Mouse (Mus musculus) bone marrow macrophage, adult 2 months (primary cell): ENCODE measurements at regions not wholly inside any gene's neighbourhood (a gene's known extent, or its start where the extent isn't known, plus 50 kb on each side); places are given as distances from the start of the nearest gene placed in this dataset.

Experiments
- H3K27ac ChIP-seq: 2 replicates; pipeline ENCODE4 v1.5.1; 2012; ENCODE audit warnings: low read depth, low read length; ENCODE audit not compliant: insufficient read depth
- H3K4me1 ChIP-seq: 2 replicates; pipeline ENCODE4 v1.6.1; 2012; ENCODE audit warnings: low read length; ENCODE audit not compliant: control insufficient read depth, insufficient read depth
- H3K4me3 ChIP-seq: 2 replicates; pipeline ENCODE4 v1.5.1; 2012; ENCODE audit warnings: mild to moderate bottlenecking, low read length, moderate library complexity; ENCODE audit not compliant: insufficient read depth
- CTCF ChIP-seq: IDR thresholded peaks from 2 replicates; pipeline ENCODE4 v1.5.1; 2012; ENCODE audit warnings: low read depth, mild to moderate bottlenecking, low read length, moderate library complexity
- POLR2A ChIP-seq: IDR thresholded peaks from 2 replicates; pipeline ENCODE4 v1.6.1; 2012; ENCODE audit warnings: mild to moderate bottlenecking, low read depth, low read length, borderline replicate concordance

- Histone ChIP-seq H3K27ac (no peak overlapping the region), H3K4me3 (no peak overlapping the region), H3K4me1 (no peaks in the 10 kb centered on the region)
- TF ChIP-seq CTCF, result no peak
- no peak for TF ChIP-seq POLR2A
Measured at GRCm38 (mm10) chr15:86794716-86795115, 580.5 kb downstream of the Tbc1d22a start.

- TF ChIP-seq CTCF, result no peak
- no peak for TF ChIP-seq POLR2A
- no peak overlapping the region for H3K4me3 ChIP-seq
- no peaks in the 10 kb centered on the region for H3K4me1 ChIP-seq
- no peak overlapping the region for H3K27ac ChIP-seq
Measured at GRCm38 (mm10) chr15:86798474-86799178, 584.4 kb downstream of the Tbc1d22a start.

DNA sequence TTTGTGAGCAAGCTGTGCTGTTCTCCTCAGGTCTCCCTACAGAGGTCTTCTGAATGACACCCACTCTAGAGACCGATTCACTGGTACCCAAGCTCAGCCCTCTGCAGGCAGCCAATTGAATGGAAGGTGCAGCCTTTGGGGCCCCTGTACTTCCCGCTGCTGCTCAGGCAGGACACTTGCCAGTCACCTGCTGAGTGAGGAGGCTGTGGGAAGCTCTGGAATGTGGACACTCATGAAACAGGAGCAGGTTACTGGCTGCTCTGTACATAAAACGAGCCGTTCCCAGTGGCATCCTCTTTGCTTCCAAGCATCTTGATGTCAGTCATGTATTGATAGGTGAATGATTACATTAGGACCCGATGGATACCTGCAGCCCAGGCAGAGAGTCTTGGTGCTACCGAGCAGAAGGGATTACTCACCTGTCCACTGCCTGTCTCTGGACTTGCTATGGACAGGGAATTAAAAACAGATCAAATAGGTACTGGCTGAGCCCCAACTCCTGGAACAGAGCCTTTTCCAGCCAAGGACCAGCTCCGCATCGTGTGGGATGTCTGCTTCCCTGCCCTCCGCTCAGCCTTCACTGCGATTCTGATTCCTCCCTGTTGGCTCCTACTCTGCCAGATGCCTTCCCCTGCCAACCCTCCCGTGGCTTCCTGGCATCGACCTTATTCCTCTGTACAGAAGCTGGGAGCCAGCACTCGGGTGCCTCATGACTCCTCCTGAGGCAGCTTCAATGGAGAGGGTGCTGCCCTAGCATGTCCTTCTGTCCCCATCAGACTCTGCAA lies 593.2 kb downstream of the Tbc1d22a start:
- H3K27ac ChIP-seq, result no peak overlapping the region
- TF ChIP-seq CTCF (no peak), POLR2A (no peak)
- H3K4me3 ChIP-seq, result no peak overlapping the region
- no peaks in the 10 kb centered on the region for H3K4me1 ChIP-seq

- no peak overlapping the region for H3K27ac ChIP-seq
- TF ChIP-seq POLR2A (no peak), CTCF (no peak)
- no peak overlapping the region for H3K4me3 ChIP-seq
- H3K4me1 ChIP-seq, result no peaks in the 10 kb centered on the region
Measured at GRCm38 (mm10) chr15:86811821-86812220, 597.6 kb downstream of the Tbc1d22a start.

DNA sequence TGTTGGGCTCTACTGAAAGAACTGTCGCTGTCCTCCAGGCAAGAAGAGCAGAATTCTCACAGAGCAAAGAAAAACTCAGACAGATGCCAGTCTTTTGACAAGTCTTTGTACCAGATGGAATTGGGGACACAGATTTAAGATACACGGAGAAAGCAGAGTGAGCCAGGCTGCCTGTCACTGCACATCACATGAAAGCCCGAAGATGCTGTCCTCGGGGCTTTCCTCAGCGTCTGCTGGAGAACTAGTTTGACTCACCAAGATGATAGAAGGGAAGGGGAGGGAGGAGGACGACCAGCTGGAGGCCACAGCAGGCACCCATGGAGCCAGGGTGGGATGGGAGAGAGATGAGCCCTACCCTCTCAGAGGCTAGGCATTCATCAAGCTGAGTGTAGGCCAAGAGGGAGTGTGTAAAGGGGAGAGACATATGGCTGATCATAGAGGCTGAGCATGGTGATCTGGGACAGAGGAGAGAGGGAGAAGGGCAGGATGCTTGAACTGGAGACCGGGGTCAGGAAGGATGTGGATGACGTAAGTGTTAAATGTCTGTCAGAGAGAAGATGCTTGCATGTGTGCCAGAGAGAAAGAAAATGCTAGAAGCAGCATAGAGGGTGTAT lies 600.7 kb downstream of the Tbc1d22a start:
- no peak for TF ChIP-seq POLR2A
- no peak for TF ChIP-seq CTCF
- no peak overlapping the region for H3K27ac ChIP-seq
- no peak overlapping the region for H3K4me3 ChIP-seq
- no peaks in the 10 kb centered on the region for H3K4me1 ChIP-seq

GRCm38 (mm10) chr15:86835996-86836395 lies 621.7 kb downstream of the Tbc1d22a start:
- no peak overlapping the region for H3K4me3 ChIP-seq
- no peak overlapping the region for H3K27ac ChIP-seq
- H3K4me1 ChIP-seq, result no peaks in the 10 kb centered on the region
- no peak for TF ChIP-seq CTCF
- no peak for TF ChIP-seq POLR2A

GRCm38 (mm10) chr15:86852161-86852870 lies 638.1 kb downstream of the Tbc1d22a start:
- Histone ChIP-seq H3K4me3 (no peak overlapping the region), H3K27ac (no peak overlapping the region), H3K4me1 (no peaks in the 10 kb centered on the region)
- no peak for TF ChIP-seq POLR2A
- TF ChIP-seq CTCF, result no peak

DNA sequence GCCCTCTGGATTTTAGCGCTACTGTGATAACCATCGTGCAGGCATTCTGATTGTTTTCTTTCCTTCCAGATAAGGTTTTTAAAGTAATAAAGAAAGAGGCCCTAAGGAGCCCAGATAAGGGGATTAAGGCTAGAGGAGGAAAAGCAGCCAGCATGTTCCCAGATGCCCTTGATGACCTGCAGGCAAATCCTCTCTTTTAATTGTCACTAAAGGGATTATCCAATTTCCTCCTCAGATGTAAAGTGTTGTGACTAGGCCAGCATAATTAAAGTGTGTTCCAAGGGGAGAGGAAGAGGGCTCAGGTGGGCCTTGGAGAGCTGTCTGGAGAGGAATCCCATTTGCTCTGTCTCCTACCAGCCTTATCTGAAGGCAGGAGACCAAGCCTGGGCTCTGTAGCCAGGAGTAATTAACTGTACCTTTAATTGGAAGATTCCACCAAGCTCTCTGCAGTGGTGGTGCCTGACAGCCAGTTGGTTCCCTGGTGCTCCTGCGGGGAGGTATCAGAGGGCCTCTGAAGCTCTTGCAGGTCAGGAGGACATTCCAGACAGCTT lies 644.2 kb downstream of the Tbc1d22a start:
- TF ChIP-seq CTCF (no peak), POLR2A (no peak)
- no peak overlapping the region for H3K27ac ChIP-seq
- no peak overlapping the region for H3K4me3 ChIP-seq
- no peaks in the 10 kb centered on the region for H3K4me1 ChIP-seq

- H3K27ac ChIP-seq, result no peak overlapping the region
- TF ChIP-seq CTCF (no peak), POLR2A (no peak)
- no peaks in the 10 kb centered on the region for H3K4me1 ChIP-seq
- no peak overlapping the region for H3K4me3 ChIP-seq
Measured at GRCm38 (mm10) chr15:86875721-86876309, 661.6 kb downstream of the Tbc1d22a start.
